Mouse (Mus musculus) cerebellum, adult 18-20 months (tissue): ENCODE measurements around the gene Gm10306.
A peak's percentile ranks its signal among the peaks of the same experiment; 100 is the strongest.

Experiments
- DNase-seq, 2 experiments: peaks; one replicate each; pipeline ENCODE4 v3.0.0; 2021

The Gm10306 gene

DNA sequence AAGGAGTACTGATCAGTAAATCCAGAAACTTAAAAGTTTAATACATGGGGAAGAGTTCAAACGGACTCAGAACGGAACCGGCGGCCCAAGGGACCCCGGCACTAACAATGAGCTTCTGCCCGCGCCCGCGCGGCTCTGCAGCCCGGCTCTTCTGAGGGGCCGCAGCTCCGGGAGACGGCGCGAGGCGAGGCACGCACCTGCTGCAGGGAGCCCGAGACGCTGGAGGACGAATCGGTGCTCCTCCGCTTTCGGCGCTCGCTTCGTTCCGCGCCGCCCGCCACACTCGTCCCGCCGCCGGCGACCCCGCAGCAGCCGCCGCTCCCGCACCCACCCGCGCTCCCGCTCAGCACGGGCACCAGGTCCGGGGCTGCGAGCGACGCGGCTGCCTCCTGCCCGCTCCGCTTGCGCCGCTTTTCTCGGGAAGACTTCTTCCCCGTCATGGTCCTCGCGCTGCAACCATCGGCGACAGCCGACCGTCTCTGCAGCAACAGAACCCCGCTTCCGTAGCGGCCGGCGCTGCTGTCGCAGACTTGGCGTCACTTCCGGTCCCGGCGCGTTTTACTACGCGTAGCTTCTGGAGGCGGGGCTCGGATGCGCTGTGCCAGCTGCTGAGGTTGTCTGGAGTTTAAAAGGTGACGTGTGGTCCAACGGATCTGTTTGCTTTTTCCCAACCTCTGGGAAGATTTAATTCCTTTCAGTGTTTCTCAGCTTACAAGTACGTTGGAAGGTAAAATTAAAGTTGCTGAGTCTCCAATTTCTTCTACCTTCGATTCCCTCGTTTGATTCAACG is at the start of gene Gm10306, which contains the start of gene Caap1:
TSS of gene Gm10306 (plus strand) at position 282 of the 790 bp plus-strand sequence.
TSS of gene Caap1 (minus strand) at position 532 of the 790 bp plus-strand sequence.
- peak; percentile 88 to 95 for DNase-seq

DNA sequence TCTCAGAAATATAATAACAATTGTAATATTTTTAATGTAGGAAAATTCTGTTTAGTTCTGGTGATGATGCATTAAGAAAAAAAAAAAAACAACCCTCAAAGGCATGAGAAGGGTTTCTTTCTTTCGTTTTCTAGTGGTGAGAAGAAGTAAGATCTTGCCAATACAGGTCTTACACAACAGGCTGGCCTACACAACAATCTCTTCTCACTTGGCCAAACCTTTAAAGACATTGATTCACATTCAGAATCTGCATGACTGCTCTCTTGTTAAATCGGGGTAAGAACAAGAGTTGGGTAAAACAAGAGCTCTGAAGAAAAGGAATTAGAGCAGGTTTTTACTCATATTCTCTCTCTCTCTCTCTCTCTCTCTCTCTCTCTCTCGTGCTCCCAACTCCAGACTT is 41.0 kb upstream of the Gm10306 start:
- no peak for DNase-seq

DNA sequence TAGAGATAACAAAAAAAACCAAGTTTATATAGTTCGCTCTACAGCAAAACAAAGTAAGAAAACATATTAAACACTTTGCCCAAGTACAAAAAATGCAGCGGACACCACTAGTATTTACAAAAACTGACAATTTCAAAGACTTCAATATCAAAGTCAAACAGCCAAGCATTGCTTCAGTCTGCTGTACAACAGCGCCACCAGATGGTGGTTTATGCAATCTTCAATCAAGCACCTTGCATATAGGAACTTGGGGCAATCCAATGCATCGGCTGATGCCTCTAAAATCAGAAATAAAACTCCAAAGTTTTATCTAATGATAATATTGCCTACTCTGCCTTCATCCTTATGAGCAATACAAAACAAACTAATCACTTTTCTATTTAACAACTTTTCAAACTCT is 38.7 kb upstream of the Gm10306 start:
- DNase-seq, result peak; percentile 25 to 40

DNA sequence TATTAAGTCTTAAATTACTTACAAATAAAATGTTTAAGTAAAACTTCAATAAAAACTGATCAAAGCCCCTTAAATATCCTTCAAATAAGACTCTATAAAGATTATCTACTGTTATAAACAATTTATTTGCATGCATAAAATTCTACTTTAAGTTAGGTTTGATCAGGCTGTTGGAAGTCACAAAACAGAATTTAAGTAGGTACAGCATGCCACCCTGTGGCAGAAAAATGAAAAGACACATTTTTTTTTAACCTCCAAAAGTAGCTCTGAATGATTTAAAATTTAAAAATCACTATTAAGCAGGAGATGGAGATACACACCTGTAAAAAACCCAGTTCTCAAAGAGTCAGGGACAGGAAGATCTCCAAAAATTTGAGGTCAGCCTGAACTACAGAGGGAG is 33.0 kb upstream of the Gm10306 start:
- no peak for DNase-seq

DNA sequence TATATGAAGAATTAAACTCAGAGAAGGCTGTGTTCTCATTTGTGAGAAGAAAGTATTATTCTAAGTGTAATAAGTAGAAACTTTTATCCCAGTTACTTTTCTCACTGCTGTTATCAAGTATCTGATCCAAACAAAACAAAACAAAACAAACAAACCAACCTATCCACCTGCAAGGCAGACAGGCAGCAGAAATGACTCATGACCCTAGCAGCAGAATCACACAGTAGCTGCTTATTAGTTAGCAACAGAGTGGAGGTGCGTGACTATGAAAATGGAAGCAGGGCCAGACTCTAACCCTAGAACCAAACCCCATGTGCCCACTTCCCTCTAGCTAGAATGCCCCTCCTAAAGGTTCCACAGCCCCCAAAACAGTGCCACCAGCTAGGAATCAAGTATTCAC is 26.9 kb upstream of the Gm10306 start:
- no peak for DNase-seq

DNA sequence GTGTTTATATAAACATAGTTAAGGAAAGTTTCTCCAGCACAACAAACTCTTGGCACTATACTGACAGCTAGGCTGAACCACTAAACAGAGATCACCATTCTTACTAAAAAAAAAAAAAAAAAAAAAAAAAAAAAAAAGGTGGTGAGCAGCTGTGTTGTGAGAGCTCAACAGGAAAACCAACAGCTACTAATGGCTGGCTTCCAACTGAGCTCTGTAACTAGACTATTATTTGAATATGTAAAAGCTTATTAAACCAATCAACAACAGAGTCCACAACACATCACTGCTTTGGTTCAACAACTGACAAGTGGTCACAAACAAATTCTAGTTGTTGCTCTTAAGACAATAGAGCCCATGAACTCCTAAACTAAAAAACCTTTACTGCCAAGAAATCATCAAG is 23.1 kb upstream of the Gm10306 start:
- DNase-seq, result no peak

DNA sequence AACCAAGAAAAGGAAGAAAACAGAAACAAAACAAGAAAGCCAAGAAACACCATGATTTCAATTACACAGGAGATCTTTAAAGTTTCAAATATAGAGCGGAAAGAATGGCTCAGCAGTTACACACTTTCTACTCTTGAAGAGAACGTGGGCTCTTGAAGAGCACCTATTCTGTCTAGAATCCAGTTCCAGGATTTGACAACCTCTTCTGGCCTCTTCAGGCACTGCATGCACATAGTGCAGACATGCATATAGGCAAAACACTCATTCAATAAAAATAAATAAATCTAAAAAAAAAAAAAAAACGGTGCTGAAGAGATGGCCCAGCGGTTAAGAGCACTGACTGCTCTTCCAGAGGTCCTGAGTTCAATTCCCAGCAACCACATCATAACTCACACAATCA is 13.3 kb upstream of the Gm10306 start:
- no peak for DNase-seq

DNA sequence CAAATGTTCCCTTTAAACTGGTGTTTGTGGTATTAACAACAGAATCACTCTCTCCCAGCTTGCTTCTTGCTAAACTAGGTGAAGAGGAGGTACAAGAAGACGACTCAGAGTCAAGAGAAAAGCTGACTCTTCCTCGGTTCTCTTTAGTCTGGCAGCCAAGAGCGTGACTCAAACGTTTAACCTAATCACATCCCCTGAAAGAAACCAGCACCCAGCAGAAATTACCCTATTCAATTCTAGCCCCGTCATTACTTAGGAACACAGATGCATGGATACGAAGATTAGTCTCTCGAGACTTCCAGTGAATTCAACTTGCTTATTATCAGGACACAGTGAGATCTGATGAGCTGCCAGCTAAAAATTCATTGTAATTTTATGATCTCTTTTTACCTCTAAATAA is 12.0 kb upstream of the Gm10306 start:
- DNase-seq, result no peak

DNA sequence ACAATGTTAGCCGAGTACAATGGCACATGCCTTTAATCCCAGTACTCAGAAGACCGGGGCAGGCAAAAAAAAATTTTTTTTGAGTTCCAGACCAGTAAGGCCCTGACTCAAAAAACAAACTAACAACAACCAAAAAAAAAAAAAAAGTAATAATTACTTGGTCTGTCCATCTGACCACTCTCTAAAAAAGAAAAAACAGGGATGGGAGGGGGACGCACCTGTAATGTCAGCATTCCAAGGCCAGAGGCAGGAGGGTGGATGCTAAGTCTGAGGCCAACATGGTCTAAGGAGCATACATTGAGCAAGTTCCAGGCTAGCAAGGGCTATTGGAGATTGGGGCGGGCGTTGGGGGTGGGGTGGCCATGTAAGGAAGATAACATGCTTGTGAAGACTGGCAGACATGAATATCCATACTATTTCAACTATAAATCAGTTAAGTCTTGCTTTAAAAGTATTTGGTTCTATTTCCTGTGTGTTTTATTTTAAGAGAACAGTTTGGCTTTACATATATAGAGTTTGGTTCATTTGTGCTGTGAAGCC is 1.3 kb upstream of the Gm10306 start:
- no peak for DNase-seq

DNA sequence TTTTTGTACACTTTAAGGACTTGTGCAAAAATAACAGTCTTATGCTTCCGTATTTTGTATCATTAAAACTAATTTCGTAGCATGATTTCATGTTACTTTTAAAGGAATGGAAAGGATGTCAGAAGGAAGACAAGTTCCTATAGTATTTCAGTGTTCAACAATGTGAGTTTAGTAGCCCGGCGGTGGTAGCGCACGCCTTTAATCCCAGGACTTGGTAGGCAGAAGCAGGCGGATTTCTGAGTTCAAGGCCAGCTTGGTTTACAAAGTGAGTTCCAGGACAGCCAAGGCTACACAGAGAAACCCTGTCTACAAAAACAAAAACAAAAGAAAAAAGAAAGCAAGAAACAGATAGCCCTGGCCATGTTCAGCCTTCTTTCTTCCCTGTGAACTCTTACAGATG is 799 bp downstream of the Gm10306 start:
- peak in 1 of 2 experiments; percentile 18 for DNase-seq

DNA sequence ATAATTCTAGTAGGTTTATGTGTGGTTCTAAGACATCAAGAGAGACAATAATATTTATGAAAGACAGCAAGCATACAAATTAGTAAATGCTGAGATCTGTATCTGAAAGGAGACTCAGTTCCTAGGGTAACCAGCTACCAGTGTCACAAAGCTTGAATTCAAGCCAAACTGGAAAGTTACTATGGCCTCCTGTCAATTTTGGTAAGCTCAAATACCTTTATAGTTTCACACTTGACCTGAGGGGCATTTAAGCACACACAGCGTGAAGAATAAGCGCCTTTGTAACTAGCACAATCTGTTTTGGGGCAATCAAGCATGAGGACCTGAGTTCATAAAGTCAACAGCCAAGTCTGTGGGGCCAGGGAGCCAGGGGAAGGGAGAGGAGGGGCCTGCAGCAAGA is 2.9 kb downstream of the Gm10306 start:
- no peak for DNase-seq

DNA sequence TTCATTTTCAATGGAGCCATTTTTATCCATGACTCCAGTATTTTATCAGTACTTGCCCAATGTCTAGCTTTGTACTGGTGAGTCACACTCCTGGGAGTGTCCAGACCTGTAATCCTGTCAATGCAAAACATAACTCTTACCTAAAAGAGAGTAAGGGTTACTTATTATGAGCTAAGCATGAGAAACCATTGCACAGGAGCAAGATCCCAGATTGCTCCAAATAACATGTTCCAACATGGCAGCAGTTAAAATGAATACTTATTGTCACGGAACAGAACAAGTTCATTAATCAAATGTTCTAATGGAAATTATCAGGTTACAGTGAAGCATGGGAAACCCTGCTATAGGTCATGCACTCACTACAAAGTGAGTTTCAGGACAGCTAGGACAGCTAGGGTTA is 4.0 kb downstream of the Gm10306 start:
- no peak for DNase-seq

DNA sequence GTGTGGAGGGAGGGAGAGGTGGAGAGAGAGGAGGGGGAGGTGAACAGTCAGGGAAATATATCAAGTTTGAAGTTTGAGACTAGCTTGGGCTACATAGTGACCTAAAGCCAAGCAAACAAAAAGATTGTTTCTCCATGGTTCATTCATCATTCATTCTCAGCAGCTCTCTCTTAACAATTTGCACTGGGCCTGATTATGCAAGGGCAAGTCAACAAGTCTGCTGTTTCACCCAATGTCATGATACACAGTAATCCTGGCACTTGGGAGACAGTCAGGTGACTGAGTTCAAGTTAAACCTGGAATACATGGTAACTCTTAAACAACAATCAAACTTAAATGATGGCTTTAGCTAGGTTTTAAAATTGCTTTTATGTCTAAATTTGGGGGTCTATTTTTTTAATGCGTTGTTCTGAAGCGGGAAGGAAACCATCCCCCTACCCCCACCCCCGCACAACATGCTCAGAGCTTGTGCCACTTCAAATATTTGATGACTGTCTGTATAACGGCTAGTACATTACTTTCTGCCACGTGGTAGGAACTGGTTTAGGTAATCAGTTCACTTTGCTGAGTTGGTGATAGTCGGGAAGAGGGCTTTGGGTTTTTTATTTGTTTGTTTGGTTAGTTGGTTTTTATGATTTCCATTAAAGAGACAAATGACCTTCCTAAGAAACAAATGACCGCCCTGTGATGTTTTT is 5.8 kb downstream of the Gm10306 start:
- no peak for DNase-seq

DNA sequence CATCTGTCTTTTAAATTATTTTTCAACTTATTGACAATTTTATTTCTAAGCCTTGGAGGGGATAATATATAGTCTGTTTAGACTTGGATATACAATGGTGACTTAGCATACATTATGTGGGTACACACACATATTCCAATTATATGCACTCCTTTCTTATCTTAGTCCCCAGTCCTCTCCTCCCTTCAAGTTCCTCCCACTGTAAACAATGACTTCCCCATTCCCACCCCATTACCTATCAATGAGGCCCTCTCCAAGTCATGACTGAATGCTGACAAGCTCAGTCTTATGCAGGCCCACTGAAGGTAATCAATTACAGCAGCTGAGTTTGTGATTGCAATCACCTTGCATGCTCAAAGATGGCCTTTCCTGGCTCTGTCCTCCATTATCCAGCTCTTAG is 8.0 kb downstream of the Gm10306 start:
- no peak for DNase-seq

DNA sequence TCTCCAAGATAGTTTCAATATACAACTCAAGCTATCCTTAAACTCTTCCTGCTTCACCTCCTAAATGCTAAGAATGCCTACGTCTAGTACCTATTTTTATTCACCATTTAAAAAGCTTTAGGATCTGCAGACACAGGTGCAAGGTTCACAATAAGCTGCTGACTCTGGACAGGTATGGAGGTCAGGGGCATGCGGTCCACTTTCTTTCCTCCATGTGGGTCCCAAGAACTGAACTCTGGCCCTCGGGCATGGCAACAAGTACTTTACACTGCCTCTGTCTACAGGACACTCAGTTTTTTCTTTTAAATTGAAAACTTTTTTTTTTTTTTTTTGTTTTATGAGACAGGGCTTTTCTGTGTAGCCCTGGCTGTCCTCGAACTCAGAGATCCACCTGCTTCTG is 16.3 kb downstream of the Gm10306 start:
- no peak for DNase-seq

DNA sequence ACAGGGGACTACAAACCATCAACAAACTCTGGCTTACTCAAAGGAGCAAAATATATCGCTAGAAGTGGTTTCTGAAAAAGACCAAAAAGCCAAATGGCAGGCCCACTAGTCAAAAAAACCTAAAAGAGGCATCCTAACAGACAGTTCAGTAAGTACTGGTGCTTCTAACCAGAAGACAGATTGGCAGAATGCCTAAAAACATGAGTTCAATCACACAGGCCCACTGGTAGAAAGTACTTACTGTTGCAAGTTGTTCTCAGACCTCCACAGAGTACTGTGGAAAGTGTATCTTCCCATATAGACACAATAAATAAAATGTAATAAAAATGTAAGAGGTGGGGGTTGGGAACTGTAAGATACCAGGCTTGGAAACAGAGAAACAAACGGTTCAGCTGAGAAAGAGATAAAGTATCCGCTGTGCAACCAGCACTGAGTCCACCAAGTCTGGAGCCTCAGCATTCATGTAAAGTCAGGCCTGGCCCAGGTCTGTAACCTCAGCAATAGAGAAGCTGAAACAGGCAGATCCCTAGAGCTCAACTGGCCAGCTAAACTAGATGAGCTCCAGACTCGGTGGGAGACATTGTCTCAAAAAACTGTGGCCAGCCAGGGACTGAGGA is 35.5 kb downstream of the Gm10306 start:
- no peak for DNase-seq

DNA sequence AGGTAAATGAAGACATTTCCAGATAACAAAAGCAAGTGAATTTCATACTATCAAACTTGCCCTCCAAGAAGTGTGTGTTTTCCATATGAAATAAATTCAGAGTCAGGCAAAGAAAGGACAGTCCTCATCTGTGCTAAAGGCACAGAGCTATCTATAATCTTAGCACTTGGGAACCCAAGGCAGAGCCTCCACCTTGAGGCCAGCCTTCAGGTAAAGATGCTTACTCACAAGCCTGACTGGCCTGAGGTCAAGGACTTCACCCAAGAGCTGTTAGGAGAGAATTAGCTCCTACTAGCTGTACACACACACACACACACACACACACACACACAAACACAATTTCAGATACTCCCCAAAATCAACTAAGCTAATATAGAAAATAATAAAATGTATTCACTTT is 36.4 kb downstream of the Gm10306 start:
- no peak for DNase-seq

DNA sequence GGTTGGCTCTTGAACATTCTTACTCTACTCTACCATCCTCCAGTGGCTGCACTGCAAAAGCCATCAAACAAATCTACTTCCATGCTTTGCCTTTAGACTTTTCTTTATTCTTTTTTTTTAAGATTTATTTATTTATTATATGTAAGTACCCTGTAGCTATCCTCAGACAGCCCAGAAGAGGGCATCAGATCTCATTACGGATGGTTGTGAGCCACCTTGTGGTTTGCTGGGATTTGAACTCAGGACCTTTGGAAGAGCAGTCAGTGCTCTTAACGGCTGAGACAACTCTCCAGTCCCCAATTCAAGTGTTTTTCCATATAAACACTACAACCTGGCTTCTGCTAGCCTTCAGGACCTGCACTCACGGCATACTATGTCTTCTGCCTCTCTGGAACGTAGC is 45.0 kb downstream of the Gm10306 start:
- no peak for DNase-seq

DNA sequence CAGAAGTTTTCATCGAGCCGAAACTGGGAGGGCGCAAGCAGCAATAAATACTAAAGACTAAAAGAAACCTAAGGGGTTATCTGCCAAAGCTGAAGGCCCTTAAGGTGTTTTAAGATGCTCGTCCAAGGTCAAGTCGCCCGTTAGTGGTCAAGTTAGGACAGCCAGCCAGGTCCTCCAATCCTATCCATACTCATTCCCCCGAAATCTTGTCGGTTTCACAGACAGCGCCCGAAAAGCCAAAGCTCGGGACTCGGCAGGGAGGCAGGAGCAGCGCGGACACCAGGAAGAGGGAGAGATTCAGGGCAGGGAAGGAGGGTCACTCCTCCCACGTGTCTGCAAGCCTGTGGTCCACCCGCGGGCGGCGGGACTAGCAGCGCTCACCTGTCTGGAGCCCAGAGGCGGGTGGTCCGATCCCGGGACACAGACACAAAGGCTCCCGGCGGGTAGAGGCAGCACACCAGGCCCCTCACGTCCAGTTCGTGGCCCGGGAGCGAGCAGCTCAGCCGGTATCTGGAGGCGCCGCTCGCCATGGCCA is 46.2 kb downstream of the Gm10306 start:
- DNase-seq, result no peak

DNA sequence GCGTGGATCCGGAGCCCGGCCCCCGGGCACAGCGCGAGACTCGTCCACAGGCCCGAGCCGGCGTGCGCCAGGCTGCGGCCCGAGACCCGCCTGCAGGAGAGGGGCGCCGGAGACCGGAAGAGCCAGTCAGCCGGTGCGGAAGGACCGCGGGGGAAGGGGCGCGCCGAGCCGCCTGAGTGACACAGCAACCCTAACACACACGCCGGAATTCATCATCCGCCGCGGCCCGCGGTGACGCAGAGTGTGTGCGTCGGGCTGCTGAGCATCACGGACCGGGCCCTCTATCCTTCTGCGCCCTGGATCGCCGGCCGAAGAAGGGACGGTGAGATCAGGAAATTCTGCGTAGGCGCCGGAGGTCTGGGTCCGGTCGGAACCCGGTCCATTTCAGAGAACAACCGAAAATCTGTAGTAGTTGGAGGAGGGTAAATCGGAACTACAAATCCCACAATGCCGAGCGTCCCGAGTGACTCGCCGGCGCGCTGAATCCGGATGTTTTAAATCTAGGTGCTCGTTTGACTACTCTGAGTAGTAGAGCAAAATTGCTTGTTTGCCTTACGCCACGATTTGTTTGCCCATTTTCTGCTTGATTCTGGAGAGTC is 46.8 kb downstream of the Gm10306 start, which contains the start of gene Plaa:
TSS of gene Plaa (minus strand) at position 214 of the 599 bp plus-strand sequence.
- DNase-seq, result peak; percentile 87 to 94

DNA sequence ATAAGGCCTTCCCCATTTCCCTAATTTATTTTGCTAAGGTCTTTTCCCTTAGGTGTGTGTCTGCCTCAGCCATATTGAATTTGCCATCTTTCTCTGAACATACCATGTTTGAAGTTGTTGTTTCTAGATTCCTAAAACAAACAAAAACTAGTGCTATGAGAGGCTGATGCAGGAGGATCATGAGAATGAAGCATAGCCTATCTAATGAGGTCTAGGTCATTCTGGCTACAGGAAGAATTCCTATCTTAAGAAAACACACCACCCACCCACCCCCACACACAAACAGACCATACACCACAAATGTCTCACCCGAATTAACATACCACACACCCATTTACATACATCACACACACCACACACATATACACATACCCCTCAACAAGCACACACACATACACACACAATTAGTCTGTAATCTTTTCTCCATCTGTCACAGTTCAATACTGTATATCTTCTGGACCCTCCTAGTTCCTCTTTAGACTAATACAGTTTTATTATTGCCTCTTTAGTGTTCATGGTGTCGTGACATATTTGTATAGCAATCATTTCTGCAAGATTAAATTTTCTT is 48.2 kb downstream of the Gm10306 start:
- DNase-seq, result no peak

DNA sequence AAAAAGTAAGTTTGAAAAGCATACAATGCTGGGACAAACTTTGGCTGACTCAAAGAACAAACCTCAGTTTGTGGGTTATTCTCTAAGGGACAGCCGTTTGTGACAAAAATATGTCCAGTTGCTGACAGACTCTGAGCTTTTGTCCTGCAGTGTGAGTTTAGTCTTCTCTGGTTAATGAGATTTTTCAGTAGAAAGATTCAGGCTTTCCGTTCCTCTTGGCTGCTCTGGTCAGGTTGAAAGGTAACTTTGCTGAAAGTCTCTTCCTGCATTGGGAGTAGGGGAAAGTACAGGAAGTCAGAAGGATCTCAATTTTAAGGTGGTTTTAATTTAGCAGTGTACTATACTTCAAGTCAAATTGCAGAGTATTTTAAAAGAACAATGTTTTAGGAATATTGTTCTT is 49.2 kb downstream of the Gm10306 start:
- DNase-seq, result no peak
